Mouse (Mus musculus) midbrain, postnatal 0 days (tissue): ENCODE measurements at regions not wholly inside any gene's neighbourhood (a gene's known extent, or its start where the extent isn't known, plus 50 kb on each side); places are given as distances from the start of the nearest gene placed in this dataset.

Source experiments
- ATAC-seq: fragments of 200-750 bp; cut with Nextera tagmentation; 2 replicates; pipeline ENCODE4 v1.8.0; 2017; ENCODE audit warnings: moderate number of reproducible peaks, mild to moderate bottlenecking, moderate TSS enrichment, moderate library complexity; ENCODE audit not compliant: low FRiP score
- DNase-seq: peaks from one replicate; pipeline ENCODE4 v3.0.0-alpha.2; 2015; ENCODE audit warnings: low spot score
- H3K27ac ChIP-seq: fragments of 300-500 bp; sonication (generic); 2 replicates; pipeline ENCODE4 v1.5.1; 2014; ENCODE audit warnings: low read depth, mild to moderate bottlenecking, low read length, mixed read lengths
- H3K27me3 ChIP-seq: fragments of 300-500 bp; sonication (generic); 2 replicates; pipeline ENCODE4 v1.6.1; 2014; ENCODE audit warnings: low read length, control low read depth, mixed read lengths; ENCODE audit not compliant: insufficient read depth
- H3K36me3 ChIP-seq: fragments of 300-500 bp; sonication (generic); 2 replicates; pipeline ENCODE4 v1.6.1; 2014; ENCODE audit warnings: low read length, control low read depth, mixed read lengths; ENCODE audit not compliant: insufficient read depth
- H3K4me1 ChIP-seq: fragments of 300-500 bp; sonication (generic); 2 replicates; pipeline ENCODE4 v1.6.1; 2014; ENCODE audit warnings: mild to moderate bottlenecking, control low read depth, antibody characterized with exemption, low read length, mixed read lengths; ENCODE audit not compliant: insufficient read depth
- H3K4me2 ChIP-seq: fragments of 300-500 bp; sonication (generic); 2 replicates; pipeline ENCODE4 v1.6.1; 2014; ENCODE audit warnings: low read depth, mild to moderate bottlenecking, low read length, mixed read lengths; ENCODE audit not compliant: poor library complexity, severe bottlenecking
- H3K4me3 ChIP-seq: fragments of 300-500 bp; sonication (generic); 2 replicates; pipeline ENCODE4 v1.5.1; 2014; ENCODE audit warnings: low read depth, mild to moderate bottlenecking, low read length, moderate library complexity
- H3K9ac ChIP-seq: fragments of 300-500 bp; sonication (generic); replicated peaks from 2 replicates; pipeline ENCODE4 v1.6.1; 2014; ENCODE audit warnings: mild to moderate bottlenecking, low read length, moderate library complexity, mixed read lengths; ENCODE audit not compliant: poor library complexity, severe bottlenecking
- H3K9me3 ChIP-seq: fragments of 300-500 bp; sonication (generic); 2 replicates; pipeline ENCODE4 v1.6.1; 2016; ENCODE audit warnings: low read length, control low read depth
- CTCF ChIP-seq: IDR thresholded peaks from 2 replicates; pipeline ENCODE4 v1.5.1; 2016; ENCODE audit warnings: antibody characterized with exemption, mild to moderate bottlenecking
- WGBS: fragments of 180-500 bp; shearing (Covaris S2); extraction: QIAGEN DNeasy Blood & Tissue Kit; methylation state at CpG from one replicate; pipeline ENCODE4 v1.1.7; 2014; 5-methylcytosine and 5-hydroxymethylcytosine counted together

- Histone ChIP-seq H3K9ac (no peak overlapping the region), H3K36me3 (no peaks in the 10 kb centered on the region), H3K27me3 (no peaks in the 10 kb centered on the region), H3K9me3 (no peaks in the 10 kb centered on the region), H3K4me1 (no peaks in the 10 kb centered on the region), H3K27ac (no peak overlapping the region), H3K4me3 (no peak overlapping the region), H3K4me2 (no peak overlapping the region)
- DNase-seq: no peak
- no peak for ATAC-seq
- no peak for TF ChIP-seq CTCF
These were observed 176.2 kb downstream of the Ndufa4 start for GRCm38 (mm10) chr6:11731126-11731525.

GRCm38 (mm10) chr6:11730667-11731066, 176.6 kb downstream of the Ndufa4 start:
- Histone ChIP-seq H3K27me3 (no peaks in the 10 kb centered on the region), H3K4me2 (no peak overlapping the region), H3K36me3 (no peaks in the 10 kb centered on the region), H3K4me1 (no peaks in the 10 kb centered on the region), H3K9ac (no peak overlapping the region), H3K4me3 (no peak overlapping the region), H3K9me3 (no peaks in the 10 kb centered on the region), H3K27ac (no peak overlapping the region)
- ATAC-seq (no peak), DNase-seq (no peak)
- no peak for TF ChIP-seq CTCF
- WGBS: 47% methylated on average over 2 of the region's 2 CpGs

- 75% methylated on average over 1 of the region's 1 CpGs for WGBS
- Histone ChIP-seq H3K4me2 (no peak overlapping the region), H3K9ac (no peak overlapping the region), H3K27me3 (no peaks in the 10 kb centered on the region), H3K9me3 (no peaks in the 10 kb centered on the region), H3K4me1 (no peaks in the 10 kb centered on the region), H3K27ac (no peak overlapping the region), H3K4me3 (no peak overlapping the region), H3K36me3 (no peaks in the 10 kb centered on the region)
- ATAC-seq (no peak), DNase-seq (no peak)
- TF ChIP-seq CTCF: no peak
These were observed 179.5 kb downstream of the Ndufa4 start for GRCm38 (mm10) chr6:11727806-11728205.

- H3K9me3 ChIP-seq: no peaks in the 10 kb centered on the region
- WGBS: 30% methylated on average over 5 of the region's 5 CpGs
- no peak overlapping the region for H3K9ac ChIP-seq
- no peak for TF ChIP-seq CTCF
- no peaks in the 10 kb centered on the region for H3K4me1 ChIP-seq
- H3K36me3 ChIP-seq: no peaks in the 10 kb centered on the region
- no peak overlapping the region for H3K4me3 ChIP-seq
- H3K27me3 ChIP-seq: no peaks in the 10 kb centered on the region
- no peak overlapping the region for H3K4me2 ChIP-seq
- DNase-seq (peak; percentile 26), ATAC-seq (peak; percentile 66)
- H3K27ac ChIP-seq: peak overlapping the region; percentile 18; the same call in 1 of the 2 replicates
These were observed 179.9 kb downstream of the Ndufa4 start for GRCm38 (mm10) chr6:11727370-11727769.

GRCm38 (mm10) chr6:11723519-11723918, 183.8 kb downstream of the Ndufa4 start:
- Histone ChIP-seq H3K27me3 (no peaks in the 10 kb centered on the region), H3K4me2 (no peak overlapping the region), H3K9ac (no peak overlapping the region), H3K4me1 (no peaks in the 10 kb centered on the region), H3K36me3 (no peaks in the 10 kb centered on the region), H3K9me3 (no peaks in the 10 kb centered on the region), H3K4me3 (no peak overlapping the region), H3K27ac (no peak overlapping the region)
- no peak for TF ChIP-seq CTCF
- ATAC-seq (no peak), DNase-seq (no peak)
- 62% methylated on average over 2 of the region's 2 CpGs for WGBS

- DNase-seq (no peak), ATAC-seq (no peak)
- H3K27ac ChIP-seq: no peak overlapping the region
- no peak overlapping the region for H3K9ac ChIP-seq
- H3K36me3 ChIP-seq: no peaks in the 10 kb centered on the region
- no peak overlapping the region for H3K4me3 ChIP-seq
- no peaks in the 10 kb centered on the region for H3K9me3 ChIP-seq
- H3K27me3 ChIP-seq: no peaks in the 10 kb centered on the region
- H3K4me2 ChIP-seq: no peak overlapping the region
- H3K4me1 ChIP-seq: no peaks in the 10 kb centered on the region
- no peak for TF ChIP-seq CTCF
- 85% methylated on average over 4 of the region's 4 CpGs for WGBS
These were observed 187.0 kb downstream of the Ndufa4 start for GRCm38 (mm10) chr6:11720274-11720673.
